Mouse (Mus musculus): ENCODE results near the gene Gse1.

Gse1 gene

GRCm38 (mm10) chr8:120509136-120510034, 281.1 kb downstream of the Gse1 start:
- no peak for DNase-seq (ENCODE audit: extremely low read depth, low read depth, low spot score)

- DNase-seq (ENCODE audit: extremely low read depth, low read depth, low spot score): no peak
Observed at GRCm38 (mm10) chr8:120510035-120510416, 281.8 kb downstream of the Gse1 start.

GRCm38 (mm10) chr8:120510863-120511457, 282.7 kb downstream of the Gse1 start:
- no peak for DNase-seq (ENCODE audit: extremely low read depth, low read depth, low spot score)

- DNase-seq (ENCODE audit: extremely low read depth, low read depth, low spot score): no peak
Observed at GRCm38 (mm10) chr8:120511737-120512136, 283.5 kb downstream of the Gse1 start.

GRCm38 (mm10) chr8:120512326-120512725, 284.1 kb downstream of the Gse1 start:
- DNase-seq (ENCODE audit: extremely low read depth, low read depth, low spot score): no peak

GRCm38 (mm10) chr8:120513145-120513544, 284.9 kb downstream of the Gse1 start:
- DNase-seq (ENCODE audit: extremely low read depth, low read depth, low spot score): no peak

GRCm38 (mm10) chr8:120513638-120514461, 285.6 kb downstream of the Gse1 start:
- DNase-seq (ENCODE audit: extremely low read depth, low read depth, low spot score): no peak

GRCm38 (mm10) chr8:120515214-120515613, 287.0 kb downstream of the Gse1 start:
- DNase-seq (ENCODE audit: extremely low read depth, low read depth, low spot score): no peak

- DNase-seq (ENCODE audit: extremely low read depth, low read depth, low spot score): no peak
Observed at GRCm38 (mm10) chr8:120515650-120516049, 287.4 kb downstream of the Gse1 start.

- no peak for DNase-seq (ENCODE audit: extremely low read depth, low read depth, low spot score)
Observed at GRCm38 (mm10) chr8:120516182-120516755, 288.0 kb downstream of the Gse1 start.

- DNase-seq (ENCODE audit: extremely low read depth, low read depth, low spot score): no peak
Observed at GRCm38 (mm10) chr8:120517666-120518410, 289.6 kb downstream of the Gse1 start.

GRCm38 (mm10) chr8:120518736-120519534, 290.7 kb downstream of the Gse1 start:
- no peak for DNase-seq (ENCODE audit: extremely low read depth, low read depth, low spot score)

GRCm38 (mm10) chr8:120520287-120520686, 292.0 kb downstream of the Gse1 start:
- no peak for DNase-seq (ENCODE audit: extremely low read depth, low read depth, low spot score)

GRCm38 (mm10) chr8:120520707-120521590, 292.7 kb downstream of the Gse1 start:
- DNase-seq (ENCODE audit: extremely low read depth, low read depth, low spot score): no peak

GRCm38 (mm10) chr8:120521591-120521965, 293.3 kb downstream of the Gse1 start:
- no peak for DNase-seq (ENCODE audit: extremely low read depth, low read depth, low spot score)

- no peak for DNase-seq (ENCODE audit: extremely low read depth, low read depth, low spot score)
Observed at GRCm38 (mm10) chr8:120523641-120524040, 295.4 kb downstream of the Gse1 start.

GRCm38 (mm10) chr8:120525135-120525534, 296.9 kb downstream of the Gse1 start:
- no peak for DNase-seq (ENCODE audit: extremely low read depth, low read depth, low spot score)

GRCm38 (mm10) chr8:120525832-120526231, 297.6 kb downstream of the Gse1 start:
- no peak for DNase-seq (ENCODE audit: extremely low read depth, low read depth, low spot score)

GRCm38 (mm10) chr8:120526577-120526976, 298.3 kb downstream of the Gse1 start:
- no peak for DNase-seq (ENCODE audit: extremely low read depth, low read depth, low spot score)

Data from fat pad, adult 2 months (tissue).